Mouse (Mus musculus) E14TG2a.4 (cell line): ENCODE measurements at regions not wholly inside any gene's neighbourhood (a gene's known extent, or its start where the extent isn't known, plus 50 kb on each side); places are given as distances from the start of the nearest gene placed in this dataset.

ENCODE experiments used
- H3K27me3 ChIP-seq: 2 replicates; pipeline ENCODE4 v1.6.1; 2014; ENCODE audit warnings: low read length, control low read depth; ENCODE audit not compliant: insufficient read depth
- H3K36me3 ChIP-seq: 2 replicates; pipeline ENCODE4 v1.6.1; 2014; ENCODE audit warnings: low read length, control low read depth; ENCODE audit not compliant: insufficient read depth
- H3K4me1 ChIP-seq: replicated peaks from 2 replicates; pipeline ENCODE4 v1.6.1; 2014; ENCODE audit warnings: low read depth, low read length, control low read depth
- H3K4me3 ChIP-seq: replicated peaks from 2 replicates; pipeline ENCODE4 v1.5.1; 2014; ENCODE audit warnings: mild to moderate bottlenecking, low read length
- H3K9me3 ChIP-seq: 2 replicates; pipeline ENCODE4 v1.6.1; 2014; ENCODE audit warnings: low read length, control low read depth
- CTCF ChIP-seq: conservative IDR thresholded peaks from 2 replicates; pipeline ENCODE4 v1.5.1; 2014; ENCODE audit warnings: low read length
- NANOG ChIP-seq: IDR thresholded peaks from 2 replicates; pipeline ENCODE4 v1.6.1; 2014; ENCODE audit warnings: borderline replicate concordance, low read length, mixed read lengths
- POU5F1 ChIP-seq: IDR thresholded peaks from 2 replicates; pipeline ENCODE4 v1.6.1; 2014; ENCODE audit warnings: low read length, borderline replicate concordance

DNA sequence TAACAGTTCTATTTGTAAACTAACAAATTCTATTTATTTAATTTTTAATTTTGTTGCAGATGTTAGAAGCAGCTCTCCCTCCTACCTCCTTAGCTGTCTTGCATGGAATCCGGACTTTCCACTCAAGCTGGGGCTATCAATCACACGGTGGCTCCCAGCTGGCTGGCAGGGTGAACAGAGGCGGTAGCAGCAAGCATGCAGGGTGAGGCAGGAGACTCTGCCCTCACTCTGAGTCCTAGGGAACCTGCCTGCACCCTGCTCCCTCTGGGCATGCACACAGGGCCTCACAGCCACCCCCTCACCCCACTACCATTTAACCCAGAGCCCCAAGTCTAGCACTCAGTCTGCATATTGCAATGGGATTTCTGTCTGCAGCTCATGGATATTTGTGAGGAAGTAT lies 168.4 kb upstream of the Zfp703 start:
- TF ChIP-seq NANOG, result no peak
- TF ChIP-seq POU5F1, result no peak
- TF ChIP-seq CTCF, result no peak

DNA sequence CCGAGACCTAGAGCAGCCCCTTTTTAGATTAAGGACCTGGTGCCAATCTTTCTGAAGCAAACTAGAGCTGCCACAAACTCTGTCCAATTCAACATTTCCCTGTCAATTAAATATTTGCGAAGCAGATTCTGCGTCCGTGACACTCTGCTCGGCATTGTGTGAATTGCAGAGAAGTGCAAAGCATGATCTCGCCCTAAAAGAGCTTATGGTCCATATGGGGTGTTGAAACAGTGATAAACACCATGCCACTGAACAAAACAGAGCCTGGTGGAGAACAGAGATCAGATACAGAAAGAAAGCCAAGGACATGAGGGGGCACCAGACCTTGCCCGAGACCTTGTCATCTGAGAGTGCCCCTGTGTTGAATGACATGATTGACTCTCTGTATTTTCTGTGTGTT lies 167.2 kb upstream of the Zfp703 start:
- no peak overlapping the region for H3K4me3 ChIP-seq
- no peaks in the 10 kb centered on the region for H3K9me3 ChIP-seq
- TF ChIP-seq POU5F1 (no peak), NANOG (no peak), CTCF (no peak)
- H3K27me3 ChIP-seq, result peaks cover 22% of the 10 kb centered on the region; the same call in 1 of the 2 replicates
- no peaks in the 10 kb centered on the region for H3K36me3 ChIP-seq
- peaks cover 16% of the 10 kb centered on the region for H3K4me1 ChIP-seq

More for the DNA sequence above, 168.4 kb upstream of the Zfp703 start:
- H3K9me3 ChIP-seq, result no peaks in the 10 kb centered on the region
- H3K36me3 ChIP-seq, result no peaks in the 10 kb centered on the region
- H3K27me3 ChIP-seq, result peaks cover 22% of the 10 kb centered on the region; the same call in 1 of the 2 replicates
- no peak overlapping the region for H3K4me3 ChIP-seq
- H3K4me1 ChIP-seq, result peaks cover 16% of the 10 kb centered on the region

DNA sequence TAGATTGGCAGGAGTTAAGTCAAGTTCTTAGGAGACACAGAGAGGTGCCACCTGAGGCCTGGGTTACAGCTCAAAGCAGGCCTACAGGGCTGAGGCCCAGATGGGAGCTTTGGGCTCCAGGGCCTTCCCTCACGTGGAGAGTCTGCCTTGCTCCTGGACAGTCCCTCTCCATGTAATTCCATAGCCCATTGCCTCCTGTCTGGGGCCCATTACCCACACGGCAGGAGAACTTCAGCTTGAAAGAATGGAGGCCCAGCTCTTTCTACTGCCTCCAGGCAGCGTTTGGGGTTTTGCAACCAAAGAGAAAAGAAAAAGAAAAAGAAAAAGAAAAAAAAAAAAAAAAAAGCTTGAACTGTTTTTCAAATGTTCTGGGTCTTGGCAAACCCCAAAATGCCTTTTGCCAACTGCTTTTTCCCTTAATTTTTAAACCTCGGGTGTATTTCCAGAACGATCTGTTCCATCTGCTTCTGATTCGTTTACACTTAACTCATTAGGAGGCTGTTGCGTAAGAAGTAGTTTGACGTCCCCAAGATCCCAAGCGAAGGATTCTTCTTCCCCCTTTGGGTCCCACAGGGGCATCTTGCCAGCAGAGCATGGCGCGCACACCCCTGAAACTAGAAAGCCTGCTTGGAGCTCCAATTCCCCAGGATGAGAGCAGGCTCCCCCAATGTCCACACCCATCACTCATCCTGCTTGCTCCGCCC lies 165.4 kb upstream of the Zfp703 start:
- Histone ChIP-seq H3K9me3 (no peaks in the 10 kb centered on the region), H3K27me3 (peaks cover 16% of the 10 kb centered on the region; the same call in 1 of the 2 replicates), H3K4me3 (no peak overlapping the region), H3K36me3 (no peaks in the 10 kb centered on the region), H3K4me1 (peaks cover 13% of the 10 kb centered on the region)
- no peak for TF ChIP-seq POU5F1
- TF ChIP-seq CTCF, result no peak
- TF ChIP-seq NANOG, result no peak

DNA sequence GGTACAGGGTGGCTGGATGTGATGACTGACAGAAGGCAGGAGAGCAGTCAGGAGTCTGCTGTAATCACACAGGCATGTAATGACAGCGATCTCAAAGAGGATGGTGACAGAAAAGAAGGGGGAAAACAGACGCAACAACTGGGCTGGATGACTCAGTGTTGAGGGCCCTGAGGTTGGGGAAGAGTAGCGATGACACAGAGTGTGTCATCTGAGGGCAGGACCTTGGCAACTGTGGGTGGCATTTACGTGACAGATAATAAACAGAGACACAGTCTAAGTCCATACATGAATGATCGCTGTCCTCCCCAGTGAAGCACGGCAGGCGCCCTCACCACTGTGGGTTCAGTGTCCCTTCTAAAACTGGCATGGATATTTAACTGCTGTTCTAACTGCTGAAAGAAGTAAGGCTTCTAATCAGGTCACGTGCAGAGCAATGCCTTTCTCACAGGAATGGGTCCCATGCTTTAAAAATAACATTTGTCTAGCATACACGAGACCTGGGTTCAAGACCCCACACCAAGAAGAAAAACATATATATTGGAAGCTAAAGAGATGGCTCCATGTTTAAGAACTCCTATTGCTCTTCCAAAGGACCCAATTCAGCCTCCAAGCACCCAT lies 163.8 kb upstream of the Zfp703 start:
- no peaks in the 10 kb centered on the region for H3K36me3 ChIP-seq
- TF ChIP-seq NANOG (no peak), POU5F1 (no peak), CTCF (no peak)
- H3K4me3 ChIP-seq, result no peak overlapping the region
- H3K9me3 ChIP-seq, result no peaks in the 10 kb centered on the region
- peaks cover 7% of the 10 kb centered on the region; the same call in 1 of the 2 replicates for H3K27me3 ChIP-seq
- peaks cover 6% of the 10 kb centered on the region for H3K4me1 ChIP-seq

DNA sequence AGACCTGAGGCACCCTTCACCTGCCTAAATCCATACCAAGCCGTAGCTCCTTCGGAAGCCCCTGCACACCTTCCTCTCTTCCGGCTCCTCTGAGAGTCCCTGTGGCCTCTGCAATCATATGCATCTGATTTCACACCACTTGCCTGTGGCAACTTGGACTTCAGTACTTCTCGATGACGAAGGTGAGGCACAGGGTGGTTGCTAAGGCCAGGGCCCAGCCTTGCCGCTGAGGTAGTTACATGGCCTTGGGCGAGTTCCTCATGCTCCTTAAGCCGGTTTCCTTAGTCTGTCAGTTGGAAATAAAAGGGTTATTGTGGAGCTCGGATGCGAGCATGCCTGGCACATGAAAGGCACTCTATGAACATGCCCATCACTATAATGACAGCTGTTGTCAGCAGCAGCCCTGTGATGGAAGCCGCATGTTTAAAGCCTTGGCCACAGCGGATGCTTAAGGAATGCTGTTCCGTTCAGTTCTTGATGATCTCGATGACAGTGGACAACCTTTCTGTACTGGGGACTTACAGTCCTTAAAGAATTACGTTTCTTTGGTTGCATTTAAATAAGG lies 162.0 kb upstream of the Zfp703 start:
- TF ChIP-seq NANOG (no peak), CTCF (no peak), POU5F1 (no peak)
- Histone ChIP-seq H3K9me3 (no peaks in the 10 kb centered on the region), H3K4me3 (no peak overlapping the region), H3K27me3 (peaks cover 7% of the 10 kb centered on the region; the same call in 1 of the 2 replicates), H3K4me1 (peaks cover 6% of the 10 kb centered on the region), H3K36me3 (no peaks in the 10 kb centered on the region)

DNA sequence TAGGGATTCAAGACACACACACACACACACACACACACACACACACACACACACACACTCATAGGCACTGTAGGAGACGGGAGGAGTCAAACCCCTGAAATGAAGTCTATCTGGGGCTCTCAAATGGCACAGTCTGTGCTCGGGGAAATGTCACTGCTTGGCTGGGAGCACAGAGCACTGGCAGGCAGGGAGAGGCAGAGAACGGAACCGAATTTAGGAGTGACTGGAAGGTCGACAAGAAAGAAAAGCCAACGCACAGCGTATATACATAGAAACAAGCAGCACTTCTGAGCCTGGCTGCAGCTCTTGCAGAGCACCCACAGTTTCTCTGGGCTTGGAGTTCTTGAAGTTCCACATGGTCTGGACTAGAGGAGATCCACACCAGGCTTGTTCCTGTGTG lies 160.1 kb upstream of the Zfp703 start:
- Histone ChIP-seq H3K4me1 (peaks cover 4% of the 10 kb centered on the region), H3K4me3 (no peak overlapping the region), H3K9me3 (no peaks in the 10 kb centered on the region), H3K36me3 (no peaks in the 10 kb centered on the region), H3K27me3 (no peaks in the 10 kb centered on the region; the same call in 1 of the 2 replicates)
- TF ChIP-seq CTCF (no peak), NANOG (no peak), POU5F1 (no peak)

DNA sequence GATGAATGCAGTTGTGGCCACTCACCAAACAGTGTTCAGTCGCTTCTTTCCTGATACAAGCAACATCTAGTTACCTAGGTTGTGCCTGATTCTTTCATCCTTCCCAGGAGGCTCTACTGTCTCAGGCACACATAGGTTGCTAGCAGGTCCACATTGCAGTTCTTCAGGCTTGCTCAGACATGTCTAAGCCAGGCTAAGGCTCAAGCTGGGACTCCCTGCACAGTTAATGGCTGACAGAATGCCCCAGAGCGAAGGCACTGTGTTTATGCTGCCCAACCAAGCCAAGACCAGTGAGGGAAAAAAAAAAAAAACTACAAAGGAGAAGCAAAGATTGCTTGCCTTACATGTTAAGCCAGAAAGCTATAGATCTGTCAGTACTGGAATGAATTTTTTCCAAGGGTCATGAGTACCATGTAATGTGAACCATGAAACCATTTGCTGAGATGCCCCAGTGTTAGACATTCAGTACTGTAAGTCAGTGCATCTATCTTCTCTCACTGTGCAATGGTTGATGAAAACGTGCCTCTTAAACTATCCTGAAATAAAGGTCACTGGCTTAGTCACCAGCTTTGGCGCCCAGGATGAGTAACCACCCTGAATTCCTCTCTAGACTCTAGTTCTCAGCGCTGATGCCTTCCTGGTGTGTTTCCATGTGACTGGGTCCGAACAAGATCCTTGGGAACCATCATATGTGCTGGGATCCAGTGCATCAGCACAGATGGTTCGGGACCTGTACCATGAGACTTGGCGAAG lies 152.8 kb upstream of the Zfp703 start:
- TF ChIP-seq CTCF, result no peak
- no peak for TF ChIP-seq NANOG
- TF ChIP-seq POU5F1, result no peak
- no peaks in the 10 kb centered on the region for H3K36me3 ChIP-seq
- no peaks in the 10 kb centered on the region for H3K4me1 ChIP-seq
- no peak overlapping the region for H3K4me3 ChIP-seq
- no peaks in the 10 kb centered on the region for H3K9me3 ChIP-seq
- H3K27me3 ChIP-seq, result no peaks in the 10 kb centered on the region

DNA sequence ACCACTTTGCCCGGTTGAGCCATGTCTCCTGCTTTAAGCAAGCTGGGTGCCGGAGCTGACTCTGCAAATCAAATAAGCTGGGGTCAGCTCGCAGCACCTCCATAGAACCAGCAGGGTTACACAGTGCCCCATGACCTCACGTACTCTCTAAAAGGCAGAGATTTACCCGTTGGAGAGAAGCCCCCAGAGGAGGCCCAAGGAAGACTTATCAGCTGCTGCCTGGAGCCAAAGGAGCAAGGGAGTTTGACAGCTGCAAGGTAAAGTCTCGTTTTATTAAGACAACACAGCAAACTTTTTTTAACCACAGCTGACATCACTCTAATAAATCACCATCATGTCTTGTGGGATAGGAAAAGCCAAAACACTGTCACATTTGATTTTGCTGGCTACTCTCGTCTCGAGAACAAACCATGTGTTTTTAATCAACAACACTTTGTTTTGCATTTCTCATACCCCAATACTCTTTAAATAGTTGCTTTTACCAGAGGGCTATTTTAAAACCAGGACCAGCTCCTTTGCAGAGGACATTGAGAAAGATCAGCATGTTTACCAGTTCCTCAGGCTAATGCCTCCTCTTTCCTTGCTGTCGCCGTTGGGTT lies 148.7 kb upstream of the Zfp703 start:
- Histone ChIP-seq H3K27me3 (no peaks in the 10 kb centered on the region), H3K4me3 (no peak overlapping the region), H3K4me1 (no peaks in the 10 kb centered on the region), H3K36me3 (no peaks in the 10 kb centered on the region), H3K9me3 (no peaks in the 10 kb centered on the region)
- TF ChIP-seq CTCF (no peak), NANOG (no peak), POU5F1 (no peak)
